Mouse (Mus musculus): ENCODE results near the gene Morc4.

DNA sequence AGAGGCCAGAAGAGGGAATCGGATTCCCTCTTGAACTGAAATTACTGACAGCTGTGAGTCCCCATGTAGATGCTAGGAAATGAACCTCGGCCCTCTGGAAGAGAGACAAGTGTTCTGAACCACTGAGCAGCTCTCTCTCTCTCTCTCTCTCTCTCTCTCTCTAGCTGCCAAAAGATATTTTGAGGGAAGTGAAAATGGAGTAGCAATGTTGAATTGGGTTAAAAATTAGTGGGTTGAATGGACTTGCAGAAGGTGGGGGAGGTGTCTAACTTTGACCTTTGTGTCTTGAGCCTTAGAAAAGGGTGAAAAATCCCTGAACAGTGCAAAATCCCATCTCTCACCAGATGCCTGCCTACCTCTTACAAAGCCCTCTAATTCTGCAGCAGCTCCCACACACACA, 64.1 kb downstream of the Morc4 start:
- TF ChIP-seq CTCF (IDR thresholded peaks at IDR 0.05; ENCODE audit: insufficient read depth, low read length) (no peak), POLR2A (IDR thresholded peaks at IDR 0.05; ENCODE audit: borderline replicate concordance, extremely low read depth, low read depth, low read length) (no peak)
